In the genomic region with DNA sequence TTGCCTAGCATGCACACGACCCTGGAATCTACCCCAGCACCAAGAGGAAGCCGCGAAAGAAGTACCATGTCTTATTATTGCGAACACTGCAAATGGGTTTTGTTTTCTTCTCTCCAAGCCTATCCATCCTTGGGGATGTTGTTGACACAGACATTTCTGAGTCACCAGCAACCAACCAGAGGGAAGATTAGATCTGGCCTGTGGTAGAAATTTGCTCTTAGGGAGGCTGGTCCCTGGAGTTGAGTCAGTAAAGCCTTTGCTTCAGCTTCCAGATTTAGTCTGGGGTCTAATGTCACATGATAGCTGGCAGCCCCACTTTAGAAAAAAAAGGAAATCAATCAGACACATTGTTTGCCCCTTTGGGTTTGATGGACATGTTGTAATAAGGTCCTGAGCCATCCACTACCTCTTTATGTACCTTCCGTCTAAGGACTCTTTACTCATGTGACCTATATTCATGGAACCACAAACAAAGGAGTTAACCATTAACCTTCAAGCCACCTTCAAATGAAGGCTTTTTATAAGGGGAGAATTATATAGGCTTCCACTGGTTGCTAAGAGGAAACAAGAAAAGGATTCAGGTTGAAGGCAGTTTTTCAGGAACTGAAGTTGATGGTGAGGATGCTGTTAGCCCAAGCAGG, we compare ENCODE assay signal across 31 mouse cellular contexts. TPM values are rescaled to one million over a fixed set of nuclear protein-coding genes. Genes with fewer than 3 reads are reported as not detected.
DNase-seq lines count a peak whose midpoint lies in the region; ATAC-seq and TF ChIP-seq lines count a peak whose summit lies in the region.
"Had no signal": no experiment of that assay in that cellular context is flagged by ENCODE, and none has a peak within 500 bp of the region (broad histone marks: within the 10 kb centered on the region; RNA-seq: fewer than 3 reads in every experiment).

No protein-coding gene starts in this region.

- no peaks in the 10 kb centered on the region for H3K9me3 ChIP-seq in liver, embryonic 13.5 days (replicated peaks)
- H3K9me3 ChIP-seq in liver, embryonic 12.5 days (replicated peaks), result no peaks in the 10 kb centered on the region
- H3K9me3 ChIP-seq in ES-E14 (ENCODE audit: control insufficient read depth, insufficient read depth, low read depth, low read length), result no peaks in the 10 kb centered on the region
- H3K9me3 ChIP-seq in intestine, embryonic 16.5 days (ENCODE audit: control insufficient read depth, low read length), result no peaks in the 10 kb centered on the region
- no peaks in the 10 kb centered on the region for H3K9me3 ChIP-seq in stomach, embryonic 15.5 days
- H3K9me3 ChIP-seq in heart, embryonic 12.5 days (replicated peaks), result no peaks in the 10 kb centered on the region
- no peaks in the 10 kb centered on the region for H3K9me3 ChIP-seq in hindbrain, postnatal 0 days (ENCODE audit: low read length)
- H3K9me3 ChIP-seq: embryonic facial prominence, embryonic 10.5 days; embryonic facial prominence, embryonic 13.5 days; forebrain, embryonic 12.5 days; forebrain, embryonic 15.5 days; heart, embryonic 10.5 days; heart, embryonic 15.5 days; hindbrain, embryonic 10.5 days had no signal

- no peak overlapping the region for H3K9ac ChIP-seq in liver, embryonic 13.5 days
- no peak overlapping the region for H3K9ac ChIP-seq in liver, embryonic 12.5 days
- no peak overlapping the region for H3K9ac ChIP-seq in ES-E14 (ENCODE audit: insufficient read depth, low read depth, low read length, poor library complexity, severe bottlenecking)
- no peak overlapping the region for H3K9ac ChIP-seq in intestine, embryonic 16.5 days (ENCODE audit: low read depth, low read length)
- H3K9ac ChIP-seq in stomach, embryonic 15.5 days, result no peak overlapping the region
- no peak overlapping the region for H3K9ac ChIP-seq in heart, embryonic 12.5 days
- H3K9ac ChIP-seq in hindbrain, postnatal 0 days (replicated peaks; ENCODE audit: low read length), result no peak overlapping the region
- H3K9ac ChIP-seq: embryonic facial prominence, embryonic 13.5 days; forebrain, embryonic 12.5 days; forebrain, embryonic 15.5 days; heart, embryonic 15.5 days; hindbrain, embryonic 14.5 days had no signal

- 0 out of 2 replicates have a peak, but pooled peaks have one; percentile 43 for ATAC-seq in liver, embryonic 13.5 days (ENCODE audit: low read depth)
- no peak; the same call in 1 of the 2 replicates for ATAC-seq in liver, embryonic 12.5 days
- ATAC-seq in intestine, embryonic 16.5 days, result peak; percentile 89
- peak; percentile 86 for ATAC-seq in stomach, embryonic 15.5 days (ENCODE audit: insufficient read depth, low FRiP score, low read depth)
- ATAC-seq in heart, embryonic 12.5 days (ENCODE audit: insufficient number of reproducible peaks, low FRiP score), result no peak
- no peak for ATAC-seq in hindbrain, postnatal 0 days
- ATAC-seq: forebrain, embryonic 15.5 days had no signal

- no peak for DNase-seq in liver, embryonic 13.5 days
- DNase-seq in ES-E14 (ENCODE audit: low read depth, low spot score), result no peak
- no peak for DNase-seq in cerebellum, adult 9-11 months
- DNase-seq in hindbrain, postnatal 0 days (ENCODE audit: low spot score), result no peak
- DNase-seq: adrenal gland, adult 2 months; adrenal gland, postnatal 14 days; cerebellum, adult 11 months; cerebellum, adult 2 months; cerebellum, postnatal 10 days; cerebellum, postnatal 36 days; embryo, embryonic 11 days; gastrocnemius, postnatal 25 days; heart, adult 2 months; heart, postnatal 10 days; heart, postnatal 36 days had no signal

- H3K4me2 ChIP-seq in liver, embryonic 13.5 days, result no peak overlapping the region
- no peak overlapping the region for H3K4me2 ChIP-seq in liver, embryonic 12.5 days
- no peak overlapping the region for H3K4me2 ChIP-seq in intestine, embryonic 16.5 days (ENCODE audit: low read depth, low read length)
- H3K4me2 ChIP-seq in stomach, embryonic 15.5 days, result no peak overlapping the region
- H3K4me2 ChIP-seq in heart, embryonic 12.5 days, result no peak overlapping the region
- no peak overlapping the region for H3K4me2 ChIP-seq in hindbrain, postnatal 0 days (ENCODE audit: low read depth, low read length)
- H3K4me2 ChIP-seq: embryonic facial prominence, embryonic 13.5 days; forebrain, embryonic 12.5 days; forebrain, embryonic 15.5 days; heart, embryonic 15.5 days; hindbrain, embryonic 14.5 days had no signal

- H3K27ac ChIP-seq in liver, embryonic 13.5 days, result no peak overlapping the region
- no peak overlapping the region for H3K27ac ChIP-seq in liver, embryonic 12.5 days
- H3K27ac ChIP-seq in ES-E14 (ENCODE audit: insufficient read depth, low read depth, low read length, poor library complexity, severe bottlenecking), result no peak overlapping the region
- peak overlapping the region; percentile 18; the same call in 1 of the 2 replicates for H3K27ac ChIP-seq in intestine, embryonic 16.5 days (ENCODE audit: low read length)
- no peak overlapping the region for H3K27ac ChIP-seq in stomach, embryonic 15.5 days
- H3K27ac ChIP-seq in heart, embryonic 12.5 days (ENCODE audit: poor library complexity, severe bottlenecking), result no peak overlapping the region
- H3K27ac ChIP-seq in hindbrain, postnatal 0 days, result no peak overlapping the region
- H3K27ac ChIP-seq: embryonic facial prominence, embryonic 10.5 days; embryonic facial prominence, embryonic 13.5 days; forebrain, embryonic 12.5 days; forebrain, embryonic 15.5 days; heart, adult 2 months; heart, embryonic 10.5 days; heart, embryonic 15.5 days; hindbrain, embryonic 10.5 days; hindbrain, embryonic 14.5 days had no signal

- no peaks in the 10 kb centered on the region for H3K36me3 ChIP-seq in liver, embryonic 13.5 days
- H3K36me3 ChIP-seq in liver, embryonic 12.5 days, result no peaks in the 10 kb centered on the region
- no peaks in the 10 kb centered on the region for H3K36me3 ChIP-seq in ES-E14 (ENCODE audit: control insufficient read depth, insufficient read depth, low read length, poor library complexity, severe bottlenecking)
- no peaks in the 10 kb centered on the region for H3K36me3 ChIP-seq in intestine, embryonic 16.5 days (ENCODE audit: control insufficient read depth, insufficient read depth, low read length)
- no peaks in the 10 kb centered on the region for H3K36me3 ChIP-seq in stomach, embryonic 15.5 days
- no peaks in the 10 kb centered on the region for H3K36me3 ChIP-seq in heart, embryonic 12.5 days
- no peaks in the 10 kb centered on the region for H3K36me3 ChIP-seq in hindbrain, postnatal 0 days (ENCODE audit: insufficient read depth, low read length)
- H3K36me3 ChIP-seq: embryonic facial prominence, embryonic 10.5 days; embryonic facial prominence, embryonic 13.5 days; forebrain, embryonic 12.5 days; forebrain, embryonic 15.5 days; G1E; heart, embryonic 10.5 days; heart, embryonic 15.5 days; hindbrain, embryonic 10.5 days had no signal

- H3K4me1 ChIP-seq in liver, embryonic 13.5 days (replicated peaks), result no peaks in the 10 kb centered on the region
- H3K4me1 ChIP-seq in liver, embryonic 12.5 days, result no peaks in the 10 kb centered on the region
- peaks cover 0 to 2% of the 10 kb centered on the region in 2 experiments; a peak in 2 of 4 replicates for H3K4me1 ChIP-seq in ES-E14 (ENCODE audit: control insufficient read depth in 2 of 2, insufficient read depth in 2 of 2, low read length in 2 of 2, poor library complexity in 1 of 2)
- H3K4me1 ChIP-seq in intestine, embryonic 16.5 days (ENCODE audit: control insufficient read depth, insufficient read depth, low read length), result peaks cover 3% of the 10 kb centered on the region; the same call in 1 of the 2 replicates
- no peaks in the 10 kb centered on the region for H3K4me1 ChIP-seq in stomach, embryonic 15.5 days
- H3K4me1 ChIP-seq in heart, embryonic 12.5 days (replicated peaks), result no peaks in the 10 kb centered on the region
- no peaks in the 10 kb centered on the region for H3K4me1 ChIP-seq in hindbrain, postnatal 0 days (ENCODE audit: insufficient read depth, low read length)
- H3K4me1 ChIP-seq: embryonic facial prominence, embryonic 10.5 days; embryonic facial prominence, embryonic 13.5 days; forebrain, embryonic 12.5 days; forebrain, embryonic 15.5 days; heart, embryonic 10.5 days; heart, embryonic 15.5 days; hindbrain, embryonic 10.5 days had no signal

- H3K27me3 ChIP-seq in liver, embryonic 13.5 days, result no peaks in the 10 kb centered on the region
- H3K27me3 ChIP-seq in liver, embryonic 12.5 days (replicated peaks), result no peaks in the 10 kb centered on the region
- no peaks in the 10 kb centered on the region for H3K27me3 ChIP-seq in intestine, embryonic 16.5 days (replicated peaks; ENCODE audit: control insufficient read depth, insufficient read depth, low read length)
- H3K27me3 ChIP-seq in stomach, embryonic 15.5 days (replicated peaks), result no peaks in the 10 kb centered on the region
- H3K27me3 ChIP-seq in heart, embryonic 12.5 days (replicated peaks), result no peaks in the 10 kb centered on the region
- H3K27me3 ChIP-seq in hindbrain, postnatal 0 days (ENCODE audit: insufficient read depth, low read length), result no peaks in the 10 kb centered on the region
- H3K27me3 ChIP-seq: embryonic facial prominence, embryonic 13.5 days; forebrain, embryonic 12.5 days; forebrain, embryonic 15.5 days; heart, embryonic 15.5 days had no signal

- 50% methylated on average over 5 of the region's 5 CpGs for WGBS in liver, embryonic 13.5 days (ENCODE audit: insufficient replicate concordance)
- 74% methylated on average over 5 of the region's 5 CpGs for WGBS in liver, embryonic 12.5 days (ENCODE audit: insufficient replicate concordance)
- 60% methylated on average over 5 of the region's 5 CpGs for WGBS in intestine, embryonic 16.5 days
- 53% methylated on average over 5 of the region's 5 CpGs for WGBS in stomach, embryonic 15.5 days
- WGBS in heart, embryonic 12.5 days, result 77% methylated on average over 5 of the region's 5 CpGs
- WGBS in hindbrain, postnatal 0 days, result 90% methylated on average over 5 of the region's 5 CpGs

- in situ Hi-C loops in ES-E14 (cut with MboI; ENCODE audit: low sequenced_read_pairs in 2 of 2, unreplicated experiment in 2 of 2), result no loop called here

- no peak overlapping the region for H3K4me3 ChIP-seq in liver, embryonic 13.5 days (replicated peaks)
- H3K4me3 ChIP-seq in liver, embryonic 12.5 days, result no peak overlapping the region
- no peak overlapping the region for H3K4me3 ChIP-seq in ES-E14 (ENCODE audit: insufficient read depth in 1 of 2, low read depth in 1 of 2, low read length in 2 of 2, poor library complexity in 1 of 2, severe bottlenecking in 1 of 2)
- H3K4me3 ChIP-seq in intestine, embryonic 16.5 days (ENCODE audit: low read length), result no peak overlapping the region
- no peak overlapping the region for H3K4me3 ChIP-seq in stomach, embryonic 15.5 days (replicated peaks)
- H3K4me3 ChIP-seq in heart, embryonic 12.5 days, result no peak overlapping the region
- no peak overlapping the region for H3K4me3 ChIP-seq in hindbrain, postnatal 0 days (ENCODE audit: low read length)
- H3K4me3 ChIP-seq: embryonic facial prominence, embryonic 10.5 days; embryonic facial prominence, embryonic 13.5 days; erythroblast, embryonic 14.5 days; forebrain, embryonic 12.5 days; forebrain, embryonic 15.5 days; heart, adult 2 months; heart, embryonic 10.5 days; heart, embryonic 15.5 days; hindbrain, embryonic 10.5 days had no signal

- TF ChIP-seq CTCF in hindbrain, postnatal 0 days (IDR thresholded peaks at IDR 0.05; ENCODE audit: low read depth), result no peak

RNA-seq across cellular contexts. Expression of a gene that starts 20.1 kb away (rescaled TPM):
- polyA plus RNA-seq in liver, embryonic 13.5 days (2015; fragmentation: Nextera tagmentation; extraction: Ambion mirVana), result 1.4 and 2.6 TPM in 2 replicates
- 3.0 and 4.0 TPM in 2 replicates for polyA plus RNA-seq in liver, embryonic 12.5 days (2016; fragmentation: Nextera tagmentation; extraction: Ambion mirVana)
- 24.6 and 35.4 TPM in 2 replicates for total RNA-seq in ES-E14 (2012; rRNA removed)
- polyA plus RNA-seq in intestine, embryonic 16.5 days (2015; fragmentation: Nextera tagmentation; extraction: Ambion mirVana), result 8.4 and 9.0 TPM in 2 replicates
- polyA plus RNA-seq in stomach, embryonic 15.5 days (2015; fragmentation: Nextera tagmentation; extraction: Ambion mirVana), result 6.3 and 8.1 TPM in 2 replicates
- polyA plus RNA-seq in heart, embryonic 12.5 days (2016; fragmentation: Nextera tagmentation; extraction: Ambion mirVana), result 0.04 and 0.12 TPM in 2 replicates
- total RNA-seq in hindbrain, postnatal 0 days (2014; rRNA removed), result 0.68 and 0.84 TPM in 2 replicates
- polyA plus RNA-seq in hindbrain, postnatal 0 days (2015; fragmentation: Nextera tagmentation; extraction: Ambion mirVana), result 0.31 and 0.32 TPM in 2 replicates
- total RNA-seq: granulocyte monocyte progenitor cell, adult 5-6 weeks had no signal
- polyA plus RNA-seq: cortical plate, adult 2 months; G1E had no signal

Comparison
In these comparisons a context has a peak if more than half of its experiments do, and no peak if none do; other contexts are left out.
1. ATAC-seq: peak in liver, embryonic 13.5 days (single experiment), intestine, embryonic 16.5 days (single experiment) and stomach, embryonic 15.5 days (single experiment); none in liver, embryonic 12.5 days (single experiment), heart, embryonic 12.5 days (single experiment) and hindbrain, postnatal 0 days (single experiment).